Mouse (Mus musculus) kidney, embryonic 16.5 days (tissue): ENCODE results near the gene Pycr1. TPM values are rescaled to one million over a fixed set of nuclear protein-coding genes. Genes with fewer than 3 reads are reported as not detected.

Experiments used
- ATAC-seq: fragments of 200-750 bp; cut with Nextera tagmentation; 2 replicates; pipeline ENCODE4 v1.8.0; 2017; ENCODE audit warnings: moderate TSS enrichment; ENCODE audit not compliant: low FRiP score, low TSS enrichment
- H3K27ac ChIP-seq: fragments of 300-500 bp; sonication (generic); 2 replicates; pipeline ENCODE4 v1.5.1; 2014; ENCODE audit warnings: low read length
- H3K27me3 ChIP-seq: fragments of 300-500 bp; sonication (generic); 2 replicates; pipeline ENCODE4 v1.6.1; 2014; ENCODE audit warnings: low read length, control low read depth, mixed read lengths; ENCODE audit not compliant: insufficient read depth
- H3K36me3 ChIP-seq: fragments of 300-500 bp; sonication (generic); 2 replicates; pipeline ENCODE4 v1.6.1; 2014; ENCODE audit warnings: low read length, control low read depth, mixed read lengths; ENCODE audit not compliant: insufficient read depth
- H3K4me1 ChIP-seq: fragments of 300-500 bp; sonication (generic); 2 replicates; pipeline ENCODE4 v1.6.1; 2014; ENCODE audit warnings: low read length, control low read depth, mixed read lengths; ENCODE audit not compliant: insufficient read depth
- H3K4me2 ChIP-seq: fragments of 300-500 bp; sonication (generic); replicated peaks from 2 replicates; pipeline ENCODE4 v1.6.1; 2014; ENCODE audit warnings: low read depth, low read length
- H3K4me3 ChIP-seq: fragments of 300-500 bp; sonication (generic); 2 replicates; pipeline ENCODE4 v1.5.1; 2014; ENCODE audit warnings: mild to moderate bottlenecking, low read length
- H3K9ac ChIP-seq: fragments of 300-500 bp; sonication (generic); replicated peaks from 2 replicates; pipeline ENCODE4 v1.6.1; 2014; ENCODE audit warnings: low read length
- H3K9me3 ChIP-seq: fragments of 300-500 bp; sonication (generic); 2 replicates; pipeline ENCODE4 v1.6.1; 2016; ENCODE audit warnings: low read length, control low read depth
- WGBS: fragments of 180-500 bp; shearing (Covaris S2); extraction: QIAGEN DNeasy Blood & Tissue Kit; methylation state at CpG from one replicate; pipeline ENCODE4 v1.1.7; 2014; 5-methylcytosine and 5-hydroxymethylcytosine counted together
- polyA plus RNA-seq: library from polyadenylated mRNA; unstranded; fragments of >200 nt; fragmentation: Nextera tagmentation; extraction: Ambion mirVana; gene quantifications from 2 replicates; pipeline ENCODE4 v1.2.1, GENCODE M21; 2015

Gene Pycr1
- polyA plus RNA-seq, 1 experiment from 2014 or later: 27.3 TPM

DNA sequence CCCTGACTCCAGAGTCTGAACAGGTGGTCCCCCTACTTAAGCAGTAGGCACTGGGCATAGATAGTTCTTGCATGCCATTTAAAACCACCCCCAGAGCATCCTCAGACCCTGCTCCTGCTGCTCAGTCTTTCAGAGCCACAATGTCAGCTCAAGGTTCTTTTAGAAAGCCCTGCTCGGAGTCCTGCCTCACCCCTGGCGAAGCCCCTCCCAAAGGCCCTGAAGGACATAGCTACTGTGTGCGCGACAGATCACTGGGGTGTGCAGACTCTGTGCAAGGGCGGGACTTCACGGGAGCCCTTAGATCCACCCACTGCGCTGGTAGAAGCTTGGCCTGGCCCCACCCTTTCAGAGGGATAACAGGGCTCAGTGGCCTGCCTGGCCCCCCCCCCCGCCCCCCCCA lies 34.3 kb downstream of the Pycr1 start:
- Histone ChIP-seq H3K9ac (peak overlapping the region; percentile 69), H3K4me1 (peaks cover 25% of the 10 kb centered on the region), H3K36me3 (peaks cover 38% of the 10 kb centered on the region), H3K9me3 (no peaks in the 10 kb centered on the region), H3K4me2 (peak overlapping the region; percentile 74), H3K4me3 (peak overlapping the region; percentile 44), H3K27me3 (no peaks in the 10 kb centered on the region), H3K27ac (peak overlapping the region; percentile 51; the same call in 1 of the 2 replicates)
- peak; percentile 72 for ATAC-seq
- 34% methylated on average over 8 of the region's 8 CpGs for WGBS

DNA sequence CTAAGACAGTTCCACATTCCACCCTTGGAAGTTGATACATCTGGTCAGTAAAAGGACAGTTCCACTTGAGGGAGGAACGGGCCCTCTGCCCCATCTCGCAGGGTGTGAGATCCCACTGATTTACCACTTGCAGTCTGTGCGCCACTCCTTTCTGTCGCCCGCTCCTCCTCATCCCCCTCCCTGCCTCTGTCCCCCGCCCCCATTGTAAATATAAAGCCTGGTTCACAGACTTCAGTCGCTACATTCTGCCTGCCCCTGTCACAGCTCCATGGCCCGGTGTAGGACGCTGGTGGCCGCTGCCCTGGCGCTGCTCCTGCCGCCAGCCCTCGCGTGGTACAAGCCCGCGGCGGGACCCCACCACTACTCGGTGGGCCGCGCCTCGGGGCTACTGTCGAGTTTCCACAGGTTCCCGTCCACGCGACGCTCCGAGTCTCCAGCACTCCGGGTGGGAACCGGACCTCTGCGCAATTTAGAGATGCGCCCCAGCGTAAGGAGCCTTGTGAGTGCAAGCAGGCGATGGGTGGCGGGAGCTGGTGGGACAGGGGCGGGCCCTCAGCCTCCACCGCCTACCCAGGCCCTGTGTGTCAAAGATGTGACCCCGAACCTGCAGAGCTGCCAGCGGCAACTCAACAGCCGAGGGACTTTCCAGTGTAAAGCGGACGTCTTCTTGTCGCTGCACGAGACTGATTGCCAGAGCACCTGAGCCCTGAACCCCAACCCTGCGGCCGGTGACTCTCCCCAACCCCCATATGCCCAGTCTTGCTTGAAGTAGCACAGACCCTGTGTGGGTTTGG lies 35.1 kb downstream of the Pycr1 start, which contains the start of gene Npb:
Gene Npb, plus strand, starts transcription at position 237 of the 794 bp plus-strand sequence.
- Histone ChIP-seq H3K9ac (peak within 1 kb of the TSS; percentile 69), H3K4me1 (peaks cover 25% of the 10 kb centered on the region), H3K27me3 (no peaks in the 10 kb centered on the region), H3K4me2 (peak within 1 kb of the TSS; percentile 74), H3K27ac (peak within 1 kb of the TSS; percentile 51; the same call in 1 of the 2 replicates), H3K9me3 (no peaks in the 10 kb centered on the region), H3K4me3 (peak within 1 kb of the TSS; percentile 44), H3K36me3 (peaks cover 37% of the 10 kb centered on the region)
- ATAC-seq: 0 out of 2 replicates have a peak, but pooled peaks have one; percentile 29
- 3% methylated on average over 45 of the region's 45 CpGs for WGBS

DNA sequence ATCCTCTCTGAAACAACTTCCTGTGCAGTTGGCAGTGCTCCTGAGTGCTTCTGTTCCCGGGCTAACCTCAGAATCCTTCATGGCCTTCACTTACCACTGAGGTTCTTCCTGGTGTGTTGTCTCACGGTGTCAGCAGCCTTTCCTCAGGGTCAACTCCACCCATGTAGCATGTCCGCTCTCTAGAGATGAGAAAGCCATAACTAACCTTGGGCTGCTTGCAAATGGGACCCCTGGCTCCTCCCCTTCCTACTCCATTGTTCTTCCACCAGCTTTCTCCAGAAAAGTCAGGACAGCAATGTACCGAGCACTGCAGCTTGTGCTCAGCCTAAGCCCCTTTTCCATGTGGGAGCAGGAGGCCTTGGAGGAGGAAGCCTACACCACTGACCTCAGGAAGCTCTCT lies 36.8 kb downstream of the Pycr1 start:
- Histone ChIP-seq H3K27me3 (no peaks in the 10 kb centered on the region), H3K9ac (no peak overlapping the region), H3K4me1 (peaks cover 25% of the 10 kb centered on the region), H3K4me2 (no peak overlapping the region), H3K9me3 (no peaks in the 10 kb centered on the region), H3K36me3 (peaks cover 36% of the 10 kb centered on the region), H3K27ac (no peak overlapping the region; the same call in 1 of the 2 replicates), H3K4me3 (no peak overlapping the region)
- no peak for ATAC-seq
- 72% methylated on average over 4 of the region's 4 CpGs for WGBS

DNA sequence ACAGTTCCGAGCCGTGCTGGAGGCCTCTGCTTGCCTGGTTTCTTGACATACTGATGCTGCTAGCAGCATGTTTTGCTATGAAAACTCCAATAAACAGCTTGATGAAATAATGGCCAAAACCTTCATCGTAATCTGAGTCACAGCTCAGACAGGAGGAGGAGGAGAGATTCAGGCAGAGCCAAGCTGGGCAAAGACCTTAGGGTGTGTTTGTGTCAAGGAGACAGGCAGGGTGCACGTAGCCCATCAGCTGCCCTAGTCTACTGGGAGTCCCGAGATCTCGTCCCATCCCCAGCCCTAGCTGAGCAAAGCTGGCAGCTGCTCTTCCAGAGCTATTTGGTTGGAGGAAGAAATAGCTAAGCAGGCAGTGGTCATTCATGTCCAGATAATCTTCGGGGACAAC lies 37.9 kb downstream of the Pycr1 start:
- Histone ChIP-seq H3K36me3 (peaks cover 34% of the 10 kb centered on the region), H3K4me3 (no peak overlapping the region), H3K27ac (no peak overlapping the region), H3K9me3 (no peaks in the 10 kb centered on the region), H3K4me1 (peaks cover 25% of the 10 kb centered on the region), H3K27me3 (no peaks in the 10 kb centered on the region), H3K4me2 (no peak overlapping the region), H3K9ac (no peak overlapping the region)
- 88% methylated on average over 7 of the region's 7 CpGs for WGBS
- ATAC-seq: no peak

DNA sequence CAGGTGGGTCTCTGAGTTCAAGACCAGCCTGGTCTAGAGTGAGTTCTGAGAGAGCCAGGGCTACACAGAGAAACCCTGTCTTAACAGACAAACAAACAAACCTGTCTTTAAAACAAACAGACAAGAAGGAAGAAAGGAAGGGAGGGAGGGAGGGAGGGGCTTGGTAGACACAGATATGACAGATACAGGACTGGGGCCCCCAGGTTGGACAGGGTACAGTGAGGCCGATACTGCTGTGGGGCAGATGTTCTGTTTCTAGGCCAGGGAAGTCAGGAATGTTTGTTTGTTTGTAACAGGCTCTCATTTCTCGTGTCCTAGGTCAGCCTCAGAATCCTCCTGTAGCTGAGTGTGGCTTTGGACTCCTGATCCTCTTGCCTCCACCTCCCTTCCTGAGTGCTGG lies 40.0 kb downstream of the Pycr1 start:
- no peak for ATAC-seq
- H3K27ac ChIP-seq: no peak overlapping the region
- H3K4me2 ChIP-seq: no peak overlapping the region
- H3K27me3 ChIP-seq: no peaks in the 10 kb centered on the region
- 81% methylated on average over 2 of the region's 2 CpGs for WGBS
- no peak overlapping the region for H3K9ac ChIP-seq
- no peak overlapping the region for H3K4me3 ChIP-seq
- H3K9me3 ChIP-seq: no peaks in the 10 kb centered on the region
- peaks cover 33% of the 10 kb centered on the region for H3K36me3 ChIP-seq
- H3K4me1 ChIP-seq: peaks cover 22% of the 10 kb centered on the region

DNA sequence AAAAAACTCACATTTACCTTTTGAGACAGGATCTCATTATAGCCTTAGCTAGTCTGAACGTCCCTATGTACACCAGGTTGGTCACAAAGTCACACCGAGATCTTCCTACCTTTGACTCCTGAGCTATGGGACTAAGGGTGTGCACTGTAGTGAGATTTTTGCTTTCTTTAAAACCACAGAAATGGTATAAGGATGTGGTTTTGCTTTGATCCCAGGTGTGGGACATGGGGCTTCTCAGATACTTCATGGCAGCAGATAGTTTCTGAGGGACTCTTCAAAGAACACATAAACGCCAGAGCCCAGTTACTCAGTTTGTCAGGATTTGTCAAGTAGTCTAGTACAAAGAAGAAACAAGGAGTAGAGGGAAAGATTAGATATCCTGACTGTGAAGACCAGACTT lies 42.9 kb downstream of the Pycr1 start:
- H3K4me2 ChIP-seq: no peak overlapping the region
- H3K27ac ChIP-seq: no peak overlapping the region
- H3K4me3 ChIP-seq: no peak overlapping the region
- WGBS: 95% methylated on average over 3 of the region's 3 CpGs
- peaks cover 41% of the 10 kb centered on the region for H3K36me3 ChIP-seq
- H3K4me1 ChIP-seq: peaks cover 18% of the 10 kb centered on the region
- no peak overlapping the region for H3K9ac ChIP-seq
- no peak for ATAC-seq
- no peaks in the 10 kb centered on the region for H3K27me3 ChIP-seq
- no peaks in the 10 kb centered on the region for H3K9me3 ChIP-seq

DNA sequence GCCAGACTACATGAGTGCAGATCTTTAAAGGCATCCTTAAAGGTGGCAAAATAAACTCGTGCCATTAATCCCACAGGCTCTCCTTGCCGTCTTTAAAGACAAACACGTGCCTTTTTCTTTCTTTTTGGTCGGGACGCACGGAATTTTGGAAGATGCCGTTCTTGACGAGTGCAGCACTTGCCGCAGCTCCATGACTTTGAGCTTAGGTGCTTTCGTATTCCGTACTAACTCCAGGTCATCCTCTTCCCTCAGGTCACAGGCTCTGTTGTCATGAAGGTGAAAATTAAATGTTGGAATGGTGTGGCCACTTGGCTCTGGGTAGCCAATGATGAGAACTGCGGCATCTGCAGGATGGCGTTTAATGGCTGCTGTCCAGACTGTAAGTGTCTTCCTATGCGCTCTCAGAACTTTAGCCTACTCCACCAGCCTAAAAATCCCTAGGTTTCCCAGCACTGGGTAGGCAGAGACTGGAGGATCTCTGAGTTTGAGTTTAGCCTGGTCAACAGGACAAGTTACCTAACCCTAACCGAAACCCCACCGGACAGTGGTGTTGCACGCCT lies 44.5 kb downstream of the Pycr1 start:
- Histone ChIP-seq H3K9ac (peak overlapping the region; percentile 97), H3K4me3 (peak overlapping the region; percentile 91), H3K9me3 (no peaks in the 10 kb centered on the region), H3K4me2 (peak overlapping the region; percentile 84), H3K27ac (peak overlapping the region; percentile 82), H3K36me3 (peaks cover 46% of the 10 kb centered on the region), H3K4me1 (peaks cover 18% of the 10 kb centered on the region), H3K27me3 (no peaks in the 10 kb centered on the region)
- WGBS: 41% methylated on average over 17 of the region's 17 CpGs
- ATAC-seq: no peak

DNA sequence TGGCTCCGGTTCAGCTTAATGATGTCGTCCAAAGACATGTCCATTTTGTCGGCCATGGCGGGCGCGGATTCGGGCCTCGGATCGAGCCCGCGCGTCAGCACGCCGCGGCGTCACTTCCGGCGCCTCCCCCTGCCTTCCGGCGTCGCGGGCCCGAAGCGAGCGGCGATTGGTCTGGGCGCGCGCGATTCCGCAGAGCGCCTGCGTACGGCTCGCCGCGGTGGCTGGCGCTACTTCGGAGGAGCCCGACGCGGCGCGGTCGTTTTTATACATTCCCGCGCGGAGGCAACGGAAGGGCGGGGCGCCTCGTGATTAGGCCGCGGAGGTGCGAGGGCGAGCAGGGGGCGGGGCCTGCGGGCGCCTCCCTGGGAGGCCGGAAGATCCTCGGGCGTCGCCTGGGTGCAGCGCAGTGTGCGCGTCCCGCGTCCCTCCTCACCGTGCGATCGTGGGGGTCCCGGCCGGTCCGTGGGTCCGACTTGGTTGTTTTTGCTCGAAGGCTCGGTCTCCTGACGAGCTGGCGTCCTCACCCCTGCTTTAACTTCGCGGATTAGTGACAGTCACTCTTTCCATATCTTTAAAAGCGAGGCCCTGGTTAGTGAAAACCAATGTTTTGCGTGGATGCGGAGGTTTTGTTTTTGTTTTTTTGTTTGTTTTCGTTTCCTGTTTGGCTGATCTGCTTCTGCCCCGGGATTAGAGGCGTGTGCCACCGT lies 45.1 kb downstream of the Pycr1 start, which contains the start of the genes Alyref and Anapc11:
Gene Alyref, minus strand, starts transcription at position 83 of the 707 bp plus-strand sequence.
Gene Anapc11, plus strand, starts transcription at position 139 of the 707 bp plus-strand sequence.
- WGBS: under 1% methylated on average over 85 of the region's 88 CpGs
- peak within 1 kb of the TSS; percentile 84 for H3K27ac ChIP-seq
- H3K9ac ChIP-seq: peak within 1 kb of the TSS; percentile 97
- H3K4me3 ChIP-seq: peak within 1 kb of the TSS; percentile 91
- peaks cover 50% of the 10 kb centered on the region for H3K36me3 ChIP-seq
- peak within 1 kb of the TSS; percentile 92 for H3K4me2 ChIP-seq
- no peaks in the 10 kb centered on the region for H3K9me3 ChIP-seq
- H3K4me1 ChIP-seq: peaks cover 18% of the 10 kb centered on the region
- peak; percentile 98 for ATAC-seq
- no peaks in the 10 kb centered on the region for H3K27me3 ChIP-seq

DNA sequence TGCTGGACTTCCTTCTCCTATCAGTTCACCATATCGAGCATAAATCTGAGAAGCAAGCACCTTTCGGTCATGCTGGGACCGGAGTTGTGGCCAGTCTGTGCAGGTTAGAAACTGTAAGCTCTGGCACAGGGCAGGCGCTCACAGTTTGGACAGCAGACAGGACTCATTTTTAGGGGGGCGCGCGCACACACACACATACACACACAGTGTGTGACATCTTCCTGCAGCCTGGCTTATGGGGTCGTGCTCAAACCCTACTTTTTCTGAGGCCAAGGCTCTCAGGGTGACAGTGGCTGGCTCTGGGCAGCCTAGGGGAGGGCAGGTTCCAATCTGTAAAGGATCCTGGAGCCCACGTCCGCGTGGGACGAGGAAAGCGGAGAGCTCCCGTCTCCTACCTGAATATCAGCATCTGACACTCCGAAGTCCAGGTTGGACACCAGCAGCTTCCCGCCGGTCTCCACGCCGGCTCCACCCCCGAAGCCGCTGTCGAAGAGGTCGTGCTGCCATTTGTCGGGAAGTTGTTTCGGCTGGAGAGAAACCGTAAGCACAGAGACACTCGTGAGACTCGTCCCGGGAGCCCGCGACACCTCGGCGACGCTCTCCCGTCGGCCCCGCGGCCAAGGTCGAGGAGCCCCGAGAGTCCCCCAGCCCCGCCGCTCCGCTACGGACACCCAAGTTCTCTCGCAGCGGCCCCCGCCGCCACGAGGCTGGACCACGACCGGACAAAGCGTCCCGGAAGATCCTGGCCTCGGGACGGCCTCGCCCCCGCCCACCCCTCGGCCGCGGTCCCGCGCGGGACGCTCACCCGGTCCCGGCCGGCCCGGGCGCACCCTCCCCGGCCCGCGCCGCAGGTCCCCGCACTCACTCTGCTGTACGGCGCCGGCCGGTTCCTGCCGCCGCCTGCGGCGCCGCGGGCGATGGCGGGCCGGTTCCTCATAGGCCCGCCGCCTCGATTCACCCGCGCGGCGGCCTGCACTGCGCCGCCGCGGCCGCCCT lies 46.0 kb downstream of the Pycr1 start:
- WGBS: 3% methylated on average over 91 of the region's 99 CpGs
- H3K9me3 ChIP-seq: no peaks in the 10 kb centered on the region
- peak overlapping the region; percentile 97 for H3K9ac ChIP-seq
- peak overlapping the region; percentile 91 for H3K4me3 ChIP-seq
- peak; percentile 75 for ATAC-seq
- H3K27me3 ChIP-seq: no peaks in the 10 kb centered on the region
- H3K27ac ChIP-seq: peak overlapping the region; percentile 84
- peaks cover 18% of the 10 kb centered on the region for H3K4me1 ChIP-seq
- peaks cover 51% of the 10 kb centered on the region for H3K36me3 ChIP-seq
- H3K4me2 ChIP-seq: peak overlapping the region; percentile 92
